In genomic region chr6:47650463-47651384, GRCm38 (mm10) we compare ENCODE assay signal across 8 mouse cellular contexts. TPM values are rescaled to one million over a fixed set of nuclear protein-coding genes. Genes with fewer than 3 reads are reported as not detected.
A peak's percentile ranks its signal among the peaks of the same experiment; 100 is the strongest.
DNase-seq lines count a peak whose midpoint lies in the region; ATAC-seq and TF ChIP-seq lines count a peak whose summit lies in the region.

No protein-coding gene starts in this region.

- DNase-seq in CH12.LX (ENCODE audit: extremely low read depth) = peak; percentile 79
- DNase-seq in c-Kit-positive CD71-positive TER-119-negative erythroid progenitor cells, embryonic 14.5 days (ENCODE audit: low read depth) = peak; percentile 99
- peak; percentile 97 for DNase-seq in forebrain, embryonic 11.5 days (ENCODE audit: low spot score)
- peak; percentile 91 to 94 for DNase-seq in kidney, postnatal 36 days

- peak; percentile 98 for ATAC-seq in forebrain, embryonic 11.5 days (replicated peaks; ENCODE audit: low FRiP score)
- ATAC-seq in heart, embryonic 16.5 days (replicated peaks; ENCODE audit: extremely low read depth, insufficient read depth, low FRiP score) = peak; percentile 95
- ATAC-seq in liver, embryonic 16.5 days (ENCODE audit: low read depth) = peak; percentile 89
- ATAC-seq in neural tube, embryonic 13.5 days (ENCODE audit: low read depth) = peak; percentile 97

- peak overlapping the region; percentile 72 for H3K4me2 ChIP-seq in CH12.LX (ENCODE audit: insufficient read depth, low read depth, poor library complexity, severe bottlenecking)
- peak overlapping the region; percentile 54 for H3K4me2 ChIP-seq in forebrain, embryonic 11.5 days (ENCODE audit: low read depth, low read length, severe bottlenecking)
- H3K4me2 ChIP-seq in heart, embryonic 16.5 days (ENCODE audit: low read depth, low read length) = peak overlapping the region; percentile 94
- peak overlapping the region; percentile 90 for H3K4me2 ChIP-seq in liver, embryonic 16.5 days (ENCODE audit: low read depth, low read length)
- H3K4me2 ChIP-seq in neural tube, embryonic 13.5 days = peak overlapping the region; percentile 66

- peak overlapping the region; percentile 60 for H3K27ac ChIP-seq in CH12.LX (ENCODE audit: insufficient read depth, low read depth)
- H3K27ac ChIP-seq in forebrain, embryonic 11.5 days (ENCODE audit: low read depth, low read length) = no peak overlapping the region
- no peak overlapping the region; the same call in 1 of the 2 replicates for H3K27ac ChIP-seq in heart, embryonic 16.5 days (ENCODE audit: low read length)
- 0 out of 2 replicates have a peak overlapping the region, but pooled peaks have one; percentile 10 for H3K27ac ChIP-seq in liver, embryonic 16.5 days (ENCODE audit: low read length)
- peak overlapping the region; percentile 69 for H3K27ac ChIP-seq in neural tube, embryonic 13.5 days (replicated peaks)
- no peak overlapping the region for H3K27ac ChIP-seq in testis, adult 2 months (ENCODE audit: control insufficient read depth, insufficient read depth, low read depth, low read length)

- H3K79me2 ChIP-seq in CH12.LX (replicated peaks; ENCODE audit: control insufficient read depth, extremely low read depth, insufficient read depth, poor library complexity, severe bottlenecking) = no peaks in the 10 kb centered on the region

- no peaks in the 10 kb centered on the region for H3K36me3 ChIP-seq in CH12.LX (replicated peaks in 1 of 2; ENCODE audit: control insufficient read depth in 1 of 2, insufficient read depth in 1 of 2, low read length in 1 of 2)
- H3K36me3 ChIP-seq in forebrain, embryonic 11.5 days (ENCODE audit: control insufficient read depth, insufficient read depth, low read length) = no peaks in the 10 kb centered on the region
- H3K36me3 ChIP-seq in heart, embryonic 16.5 days (ENCODE audit: control insufficient read depth, insufficient read depth) = no peaks in the 10 kb centered on the region
- H3K36me3 ChIP-seq in liver, embryonic 16.5 days (ENCODE audit: control insufficient read depth, insufficient read depth) = no peaks in the 10 kb centered on the region
- H3K36me3 ChIP-seq in neural tube, embryonic 13.5 days = no peaks in the 10 kb centered on the region
- no peaks in the 10 kb centered on the region for H3K36me3 ChIP-seq in testis, adult 2 months (ENCODE audit: control insufficient read depth, insufficient read depth, low read length)

- peak; percentile 74 for TF ChIP-seq RAD21 in CH12.LX (IDR thresholded peaks at IDR 0.05; ENCODE audit: low read depth, low read length)

- peak overlapping the region; percentile 61 for H3K9ac ChIP-seq in CH12.LX (ENCODE audit: insufficient read depth, low read depth)
- peak overlapping the region; percentile 48 for H3K9ac ChIP-seq in forebrain, embryonic 11.5 days (ENCODE audit: low read length)
- H3K9ac ChIP-seq in heart, embryonic 16.5 days (ENCODE audit: low read length) = peak overlapping the region; percentile 80
- peak overlapping the region; percentile 65 for H3K9ac ChIP-seq in liver, embryonic 16.5 days (ENCODE audit: low read depth, low read length)
- peak overlapping the region; percentile 75 for H3K9ac ChIP-seq in neural tube, embryonic 13.5 days

- dilution Hi-C loops in CH12.LX (cut with MboI; ENCODE audit: extremely low pct_ligation_motif_present, extremely low pct_unique_long_range_greater_than_20kb, low sequenced_read_pairs) = no loop called here

- 3% methylated on average over 46 of the region's 46 CpGs for WGBS in forebrain, embryonic 11.5 days
- 4% methylated on average over 46 of the region's 46 CpGs for WGBS in heart, embryonic 16.5 days
- WGBS in liver, embryonic 16.5 days (ENCODE audit: insufficient replicate concordance) = 2% methylated on average over 46 of the region's 46 CpGs
- 2% methylated on average over 46 of the region's 46 CpGs for WGBS in neural tube, embryonic 13.5 days

- peaks cover 0 to 3% of the 10 kb centered on the region in 2 experiments; a peak in 1 of 4 replicates for H3K4me1 ChIP-seq in CH12.LX (ENCODE audit: control insufficient read depth in 1 of 2, insufficient read depth in 2 of 2)
- H3K4me1 ChIP-seq in forebrain, embryonic 11.5 days (replicated peaks; ENCODE audit: control insufficient read depth, insufficient read depth, low read length) = no peaks in the 10 kb centered on the region
- H3K4me1 ChIP-seq in heart, embryonic 16.5 days (ENCODE audit: control insufficient read depth, insufficient read depth, low read length) = no peaks in the 10 kb centered on the region
- H3K4me1 ChIP-seq in liver, embryonic 16.5 days (ENCODE audit: control insufficient read depth, low read depth, low read length) = peaks cover 6% of the 10 kb centered on the region
- no peaks in the 10 kb centered on the region for H3K4me1 ChIP-seq in neural tube, embryonic 13.5 days (replicated peaks)
- H3K4me1 ChIP-seq in testis, adult 2 months (ENCODE audit: control insufficient read depth, insufficient read depth, low read length) = peaks cover 10% of the 10 kb centered on the region

- no peaks in the 10 kb centered on the region for H3K27me3 ChIP-seq in CH12.LX (replicated peaks)
- no peaks in the 10 kb centered on the region for H3K27me3 ChIP-seq in forebrain, embryonic 11.5 days (ENCODE audit: control insufficient read depth, insufficient read depth, low read length)
- no peaks in the 10 kb centered on the region for H3K27me3 ChIP-seq in heart, embryonic 16.5 days (ENCODE audit: control insufficient read depth, insufficient read depth, low read length)
- no peaks in the 10 kb centered on the region; the same call in 1 of the 2 replicates for H3K27me3 ChIP-seq in liver, embryonic 16.5 days (ENCODE audit: control insufficient read depth, insufficient read depth, low read depth, low read length)
- no peaks in the 10 kb centered on the region for H3K27me3 ChIP-seq in neural tube, embryonic 13.5 days
- H3K27me3 ChIP-seq in testis, adult 2 months (ENCODE audit: control insufficient read depth, insufficient read depth, low read length) = no peaks in the 10 kb centered on the region

- no peaks in the 10 kb centered on the region for H3K9me3 ChIP-seq in CH12.LX (replicated peaks; ENCODE audit: low read length)
- no peaks in the 10 kb centered on the region for H3K9me3 ChIP-seq in forebrain, embryonic 11.5 days (ENCODE audit: control insufficient read depth, low read length)
- H3K9me3 ChIP-seq in heart, embryonic 16.5 days (replicated peaks; ENCODE audit: control insufficient read depth, low read length) = no peaks in the 10 kb centered on the region
- no peaks in the 10 kb centered on the region for H3K9me3 ChIP-seq in liver, embryonic 16.5 days (replicated peaks; ENCODE audit: control insufficient read depth, low read length)
- no peaks in the 10 kb centered on the region for H3K9me3 ChIP-seq in neural tube, embryonic 13.5 days

- TF ChIP-seq CTCF in CH12.LX (conservative IDR thresholded peaks at IDR 0.05 in 1 of 2, IDR thresholded peaks at IDR 0.05 in 1 of 2; ENCODE audit: low read depth in 2 of 2, low read length in 2 of 2) = peak; percentile 34 to 81; a peak in 3 of 4 replicates
- peak; percentile 88 for TF ChIP-seq CTCF in testis, adult 2 months (IDR thresholded peaks at IDR 0.05; ENCODE audit: control insufficient read depth, insufficient read depth, insufficient replicate concordance, low read depth, low read length)

- in situ Hi-C loops in CH12.LX (cut with MboI; ENCODE audit: low pct_ligation_motif_present, low pct_unique_long_range_greater_than_20kb, low sequenced_read_pairs) = no loop called here

- TF ChIP-seq EP300 in CH12.LX (IDR thresholded peaks at IDR 0.05; ENCODE audit: low read length) = no peak

- 0 out of 2 replicates have a peak, but pooled peaks have one; percentile 30 for TF ChIP-seq POLR2A in CH12.LX (IDR thresholded peaks at IDR 0.05; ENCODE audit: low read depth, low read length)
- no peak for TF ChIP-seq POLR2A in testis, adult 2 months (IDR thresholded peaks at IDR 0.05; ENCODE audit: control insufficient read depth, low read depth, low read length)

- peak overlapping the region; percentile 73 to 91 (median 73) for H3K4me3 ChIP-seq in CH12.LX (replicated peaks in 1 of 3; ENCODE audit: low read depth in 2 of 3, low read length in 2 of 3, poor library complexity in 1 of 3)
- H3K4me3 ChIP-seq in forebrain, embryonic 11.5 days (ENCODE audit: low read depth, low read length) = peak overlapping the region; percentile 49
- H3K4me3 ChIP-seq in heart, embryonic 16.5 days (ENCODE audit: low read length) = peak overlapping the region; percentile 87
- H3K4me3 ChIP-seq in liver, embryonic 16.5 days (ENCODE audit: low read depth, low read length) = peak overlapping the region; percentile 72
- peak overlapping the region; percentile 62 for H3K4me3 ChIP-seq in neural tube, embryonic 13.5 days
- peak overlapping the region; percentile 90 for H3K4me3 ChIP-seq in testis, adult 2 months (ENCODE audit: control insufficient read depth, low read depth, low read length)

TF ChIP-seq in CH12.LX, 34 proteins besides CTCF, POLR2A, EP300 and RAD21 (continues in another document):
- TF ChIP-seq ZMIZ1 (IDR thresholded peaks at IDR 0.05; ENCODE audit: low read depth, low read length) (no peak), BHLHE40 (IDR thresholded peaks at IDR 0.05; ENCODE audit: low read depth, low read length) (peak; percentile 64; the same call in 1 of the 2 replicates), MXI1 (IDR thresholded peaks at IDR 0.05; ENCODE audit: low read depth, low read length) (peak; percentile 23; the same call in 1 of the 2 replicates), MEF2A (IDR thresholded peaks at IDR 0.05; ENCODE audit: borderline replicate concordance, low read depth, low read length) (0 out of 2 replicates have a peak, but pooled peaks have one; percentile 30), KAT2A (IDR thresholded peaks at IDR 0.05; ENCODE audit: insufficient replicate concordance, low read length) (peak; percentile 69; the same call in 1 of the 2 replicates), NRF1 (IDR thresholded peaks at IDR 0.05; ENCODE audit: low read depth, low read length) (peak; percentile 59; the same call in 1 of the 2 replicates), POLR2AphosphoS2 (IDR thresholded peaks at IDR 0.05; ENCODE audit: low read depth, low read length) (no peak), SMC3 (IDR thresholded peaks at IDR 0.05; ENCODE audit: low read depth, low read length) (peak; percentile 77), TBP (conservative IDR thresholded peaks at IDR 0.05; ENCODE audit: low read depth, low read length) (peak; percentile 99), IRF4 (IDR thresholded peaks at IDR 0.05; ENCODE audit: low read depth, low read length) (peak; percentile 32; the same call in 1 of the 2 replicates)

RNA-seq across cellular contexts. Expression of gene Ezh2, which starts 55.6 kb away (rescaled TPM):
- 66.3 and 90.4 TPM in 2 replicates for total RNA-seq in CH12.LX (2012; rRNA removed)
- 126 and 154 TPM in 2 replicates for total RNA-seq in CH12.LX (2014; rRNA removed)
- 124 and 127 TPM in 2 replicates for polyA plus RNA-seq in CH12.LX (2012; ENCODE audit: insufficient read length, low read depth)
- 198 and 216 TPM in 2 replicates for polyA plus RNA-seq in forebrain, embryonic 11.5 days (2014; fragmentation: Nextera tagmentation; extraction: Ambion mirVana)
- 48.1 and 59.5 TPM in 2 replicates for polyA plus RNA-seq in heart, embryonic 16.5 days (2015; fragmentation: Nextera tagmentation; extraction: Ambion mirVana)
- polyA plus RNA-seq in liver, embryonic 16.5 days (2015; fragmentation: Nextera tagmentation; extraction: Ambion mirVana) = 42.3 and 48.2 TPM in 2 replicates
- polyA plus RNA-seq in neural tube, embryonic 13.5 days (2015; fragmentation: Nextera tagmentation; extraction: Ambion mirVana) = 90.3 and 102 TPM in 2 replicates
- polyA plus RNA-seq in testis, adult 2 months (2012; rRNA removed) = 39.5 and 50.5 TPM in 2 replicates

Comparison
In these comparisons a context has a peak if more than half of its experiments do, and no peak if none do; other contexts are left out.
1. H3K27ac ChIP-seq: peak in CH12.LX (single experiment), liver, embryonic 16.5 days (single experiment) and neural tube, embryonic 13.5 days (single experiment); none in forebrain, embryonic 11.5 days (single experiment), heart, embryonic 16.5 days (single experiment) and testis, adult 2 months (single experiment).
2. Peak in every context shown above with its lines, with median percentiles within 50 percentile points of each other: DNase-seq, H3K4me2 ChIP-seq, H3K4me3 ChIP-seq, H3K9ac ChIP-seq and ATAC-seq.